Mouse (Mus musculus) kidney, embryonic 16.5 days (tissue): ENCODE data around the gene Nsmce4a. TPM values are rescaled to one million over a fixed set of nuclear protein-coding genes. Genes with fewer than 3 reads are reported as not detected.
"Not testable (repeated sequence)": the region's sequence is repeated elsewhere in the genome, so short reads cannot be mapped to it uniquely, and the experiment has no call there.

ENCODE experiments used
- ATAC-seq: fragments of 200-750 bp; cut with Nextera tagmentation; 2 replicates; pipeline ENCODE4 v1.8.0; 2017; ENCODE audit warnings: moderate TSS enrichment; ENCODE audit not compliant: low FRiP score, low TSS enrichment
- H3K27ac ChIP-seq: fragments of 300-500 bp; sonication (generic); 2 replicates; pipeline ENCODE4 v1.5.1; 2014; ENCODE audit warnings: low read length
- H3K27me3 ChIP-seq: fragments of 300-500 bp; sonication (generic); 2 replicates; pipeline ENCODE4 v1.6.1; 2014; ENCODE audit warnings: low read length, control low read depth, mixed read lengths; ENCODE audit not compliant: insufficient read depth
- H3K36me3 ChIP-seq: fragments of 300-500 bp; sonication (generic); 2 replicates; pipeline ENCODE4 v1.6.1; 2014; ENCODE audit warnings: low read length, control low read depth, mixed read lengths; ENCODE audit not compliant: insufficient read depth
- H3K4me1 ChIP-seq: fragments of 300-500 bp; sonication (generic); 2 replicates; pipeline ENCODE4 v1.6.1; 2014; ENCODE audit warnings: low read length, control low read depth, mixed read lengths; ENCODE audit not compliant: insufficient read depth
- H3K4me2 ChIP-seq: fragments of 300-500 bp; sonication (generic); replicated peaks from 2 replicates; pipeline ENCODE4 v1.6.1; 2014; ENCODE audit warnings: low read depth, low read length
- H3K4me3 ChIP-seq: fragments of 300-500 bp; sonication (generic); 2 replicates; pipeline ENCODE4 v1.5.1; 2014; ENCODE audit warnings: mild to moderate bottlenecking, low read length
- H3K9ac ChIP-seq: fragments of 300-500 bp; sonication (generic); replicated peaks from 2 replicates; pipeline ENCODE4 v1.6.1; 2014; ENCODE audit warnings: low read length
- H3K9me3 ChIP-seq: fragments of 300-500 bp; sonication (generic); 2 replicates; pipeline ENCODE4 v1.6.1; 2016; ENCODE audit warnings: low read length, control low read depth
- WGBS: fragments of 180-500 bp; shearing (Covaris S2); extraction: QIAGEN DNeasy Blood & Tissue Kit; methylation state at CpG from one replicate; pipeline ENCODE4 v1.1.7; 2014; 5-methylcytosine and 5-hydroxymethylcytosine counted together
- polyA plus RNA-seq: library from polyadenylated mRNA; unstranded; fragments of >200 nt; fragmentation: Nextera tagmentation; extraction: Ambion mirVana; gene quantifications from 2 replicates; pipeline ENCODE4 v1.2.1, GENCODE M21; 2015

Gene Nsmce4a
- polyA plus RNA-seq, 1 experiment from 2014 or later: 155 TPM

DNA sequence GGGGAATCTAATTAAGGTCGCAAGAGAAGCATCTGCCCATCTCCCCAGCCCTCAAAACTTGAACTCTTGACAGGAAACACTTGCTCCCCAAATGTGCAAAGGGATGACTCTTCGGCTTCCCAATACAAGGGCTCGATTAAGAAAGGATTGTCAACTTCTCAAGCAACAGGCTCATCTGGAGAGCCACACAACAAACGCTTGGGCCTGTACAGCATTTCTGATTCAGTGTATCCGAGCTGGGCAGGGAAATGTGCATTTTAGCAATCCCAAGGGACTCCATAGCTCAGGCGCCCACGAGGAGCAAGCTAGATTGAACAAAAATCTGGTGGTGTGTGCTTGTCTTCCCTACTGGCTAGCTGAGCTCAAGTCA is 26.5 kb downstream of the Nsmce4a start:
- H3K4me3 ChIP-seq: peak overlapping the region; percentile 92
- H3K36me3 ChIP-seq: peaks cover 34% of the 10 kb centered on the region
- H3K27ac ChIP-seq: peak overlapping the region; percentile 100
- no peaks in the 10 kb centered on the region for H3K9me3 ChIP-seq
- ATAC-seq: no peak
- WGBS: 2% methylated on average over 7 of the region's 7 CpGs
- peak overlapping the region; percentile 98 for H3K9ac ChIP-seq
- H3K4me2 ChIP-seq: peak overlapping the region; percentile 82
- peaks cover 11% of the 10 kb centered on the region for H3K4me1 ChIP-seq
- H3K27me3 ChIP-seq: no peaks in the 10 kb centered on the region

GRCm38 (mm10) chr7:130545893-130546292 is 27.0 kb downstream of the Nsmce4a start:
- Histone ChIP-seq H3K27me3 (no peaks in the 10 kb centered on the region), H3K9me3 (no peaks in the 10 kb centered on the region), H3K4me3 (peak overlapping the region; percentile 92), H3K36me3 (peaks cover 37% of the 10 kb centered on the region), H3K4me2 (peak overlapping the region; percentile 82), H3K9ac (peak overlapping the region; percentile 98), H3K4me1 (peaks cover 11% of the 10 kb centered on the region), H3K27ac (peak overlapping the region; percentile 100)
- 44% methylated on average over 3 of the region's 3 CpGs for WGBS
- no peak for ATAC-seq

DNA sequence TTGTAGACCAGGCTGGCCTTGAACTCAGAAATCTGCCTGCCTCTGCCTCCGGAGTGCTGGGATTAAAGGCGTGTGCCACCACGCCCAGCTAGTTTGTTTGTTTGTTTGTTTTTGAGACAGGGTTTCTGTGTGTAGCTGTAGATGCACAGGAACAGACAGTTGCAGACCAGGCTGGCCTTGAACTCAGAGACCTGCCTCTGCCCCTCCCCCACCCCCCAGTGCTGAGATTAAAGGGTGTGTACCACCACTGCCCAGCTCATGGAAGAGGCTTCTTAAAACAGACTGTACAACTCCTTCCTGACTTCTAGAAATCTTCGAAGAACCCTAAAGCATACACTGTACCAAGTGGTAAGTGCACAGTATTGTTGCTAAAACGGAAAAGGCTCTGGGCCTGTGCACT is 27.5 kb downstream of the Nsmce4a start:
- no peak for ATAC-seq
- no peaks in the 10 kb centered on the region for H3K27me3 ChIP-seq

DNA sequence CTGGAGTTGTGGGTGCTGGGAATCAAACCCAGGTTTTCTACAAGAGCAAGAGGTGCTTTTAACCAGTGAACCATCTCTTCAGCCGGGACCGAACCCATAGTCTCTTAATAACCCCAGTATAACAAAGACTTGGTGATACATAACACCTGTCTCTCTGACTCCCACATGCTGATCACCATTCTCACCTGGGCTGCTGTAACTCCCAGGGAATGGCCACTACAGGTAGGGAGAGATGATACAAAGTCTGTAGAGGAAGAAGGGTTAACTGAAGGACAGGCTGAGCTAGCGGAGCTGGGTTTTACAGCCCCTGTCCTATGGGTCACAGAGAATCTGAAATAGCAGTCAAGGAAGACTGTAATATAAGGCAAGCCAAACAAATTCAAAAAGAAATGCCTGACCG is 29.7 kb downstream of the Nsmce4a start:
- Histone ChIP-seq H3K4me3 (no peak overlapping the region), H3K4me1 (peaks cover 11% of the 10 kb centered on the region), H3K27me3 (no peaks in the 10 kb centered on the region), H3K9ac (no peak overlapping the region), H3K4me2 (no peak overlapping the region), H3K9me3 (no peaks in the 10 kb centered on the region), H3K27ac (no peak overlapping the region), H3K36me3 (peaks cover 57% of the 10 kb centered on the region)
- 84% methylated on average over 4 of the region's 4 CpGs for WGBS
- ATAC-seq: no peak

More for the DNA sequence above, 27.5 kb downstream of the Nsmce4a start:
- 92% methylated on average over 5 of the region's 5 CpGs for WGBS
- H3K4me2 ChIP-seq: peak overlapping the region; percentile 82
- no peak overlapping the region; the same call in 1 of the 2 replicates for H3K27ac ChIP-seq
- peaks cover 11% of the 10 kb centered on the region for H3K4me1 ChIP-seq
- peaks cover 38% of the 10 kb centered on the region for H3K36me3 ChIP-seq
- H3K4me3 ChIP-seq: peak overlapping the region; percentile 92
- H3K9ac ChIP-seq: peak overlapping the region; percentile 98; the same call in 1 of the 2 replicates
- H3K9me3 ChIP-seq: no peaks in the 10 kb centered on the region

DNA sequence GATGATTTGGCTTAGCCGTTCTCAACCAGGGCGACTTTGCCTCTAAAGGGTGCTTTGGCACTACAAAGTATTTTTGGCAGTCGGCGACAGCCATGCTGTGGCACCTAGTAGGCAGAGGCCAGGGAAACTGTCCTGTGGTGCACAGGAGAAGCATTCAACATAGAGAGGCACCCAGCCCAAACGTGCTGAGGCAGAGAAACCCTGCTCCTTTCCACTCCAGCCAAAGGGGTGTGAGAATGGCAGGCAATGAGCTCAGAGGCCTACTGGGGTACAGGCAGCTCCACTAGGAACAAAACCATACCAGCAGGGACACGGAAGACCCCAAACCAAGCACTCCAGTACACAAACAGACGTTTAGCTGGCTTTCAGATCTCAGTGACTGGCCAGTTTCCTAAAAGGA is 32.7 kb downstream of the Nsmce4a start:
- Histone ChIP-seq H3K27me3 (no peaks in the 10 kb centered on the region), H3K4me1 (no peaks in the 10 kb centered on the region; the same call in 1 of the 2 replicates), H3K9me3 (no peaks in the 10 kb centered on the region), H3K4me3 (no peak overlapping the region), H3K4me2 (no peak overlapping the region), H3K9ac (no peak overlapping the region), H3K27ac (no peak overlapping the region), H3K36me3 (peaks cover 79% of the 10 kb centered on the region)
- ATAC-seq: no peak
- WGBS: 95% methylated on average over 7 of the region's 7 CpGs

GRCm38 (mm10) chr7:130537068-130537467 is 35.9 kb downstream of the Nsmce4a start:
- Histone ChIP-seq H3K4me2 (no peak overlapping the region), H3K36me3 (peaks cover 71% of the 10 kb centered on the region), H3K4me1 (no peaks in the 10 kb centered on the region), H3K9me3 (no peaks in the 10 kb centered on the region), H3K27me3 (no peaks in the 10 kb centered on the region), H3K4me3 (no peak overlapping the region), H3K27ac (no peak overlapping the region), H3K9ac (no peak overlapping the region)
- 87% methylated on average over 4 of the region's 4 CpGs for WGBS
- ATAC-seq: no peak

DNA sequence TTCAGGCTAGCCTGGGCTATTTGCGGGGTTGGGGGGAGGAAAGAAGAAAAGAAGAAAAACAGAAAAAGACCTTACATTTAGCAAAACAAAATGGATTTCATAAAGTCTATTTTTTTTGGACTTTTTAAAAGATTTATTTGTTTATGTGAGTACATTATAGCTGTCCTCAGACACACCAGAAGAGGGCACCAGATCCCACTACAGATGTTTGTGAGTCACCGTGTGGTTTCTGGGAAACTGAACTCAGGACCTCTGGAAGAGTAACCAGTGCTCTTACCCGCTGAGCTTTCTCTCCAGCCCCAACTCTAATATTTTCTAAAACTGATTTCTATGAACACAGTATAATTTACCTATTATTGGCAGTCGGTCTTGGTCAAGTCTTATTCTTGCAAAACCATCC is 37.7 kb downstream of the Nsmce4a start:
- no peaks in the 10 kb centered on the region for H3K27me3 ChIP-seq
- no peak overlapping the region for H3K27ac ChIP-seq
- WGBS: 86% methylated on average over 4 of the region's 4 CpGs
- H3K4me2 ChIP-seq: no peak overlapping the region
- no peak for ATAC-seq
- H3K36me3 ChIP-seq: peaks cover 68% of the 10 kb centered on the region
- no peak overlapping the region for H3K9ac ChIP-seq
- no peaks in the 10 kb centered on the region for H3K9me3 ChIP-seq
- H3K4me1 ChIP-seq: no peaks in the 10 kb centered on the region
- H3K4me3 ChIP-seq: no peak overlapping the region

DNA sequence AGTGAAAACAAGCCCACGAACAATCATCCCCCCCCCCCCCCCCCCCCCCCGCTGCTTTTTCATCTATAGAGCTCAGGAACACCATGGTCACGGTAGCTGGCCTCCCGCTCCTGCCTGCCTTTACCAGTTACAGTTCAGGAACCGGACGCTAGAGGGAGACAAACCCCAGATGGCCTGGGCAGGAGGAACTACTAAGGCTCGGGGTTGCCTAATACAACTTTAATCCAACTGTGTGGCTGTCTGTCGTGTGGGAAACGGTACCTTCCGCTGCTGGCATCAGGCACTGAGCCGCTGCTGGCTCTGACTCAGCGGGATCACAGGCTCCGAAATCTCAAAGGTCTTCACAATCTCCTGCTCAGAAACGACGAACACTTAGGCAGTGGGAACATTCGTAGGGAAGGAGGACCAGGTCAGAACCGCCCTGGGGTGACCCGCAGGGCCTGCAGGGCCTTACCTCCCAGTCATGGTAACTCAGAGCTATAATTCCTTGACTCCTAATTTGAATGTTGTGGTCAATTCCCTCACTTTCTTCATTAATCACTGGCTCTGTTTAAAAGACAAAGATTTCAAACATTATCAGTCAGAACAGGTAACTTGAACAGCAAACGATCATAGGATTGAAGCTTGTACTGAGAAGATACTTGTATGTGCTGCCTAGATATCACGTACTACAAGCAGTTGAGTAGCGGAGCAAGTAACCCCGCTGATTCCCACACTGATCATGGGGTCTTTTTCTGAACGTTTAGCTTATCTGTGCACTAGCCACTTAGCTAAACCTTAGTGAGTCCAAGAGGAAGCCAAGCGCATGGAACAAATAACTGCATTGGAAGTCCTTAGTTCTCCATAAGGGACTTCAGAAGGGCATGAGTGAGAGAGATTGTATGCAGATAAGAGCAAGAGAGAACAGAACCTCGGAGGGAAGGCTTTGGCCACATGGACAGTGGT is 39.3 kb downstream of the Nsmce4a start:
- Histone ChIP-seq H3K9ac (no peak overlapping the region), H3K4me2 (no peak overlapping the region), H3K36me3 (peaks cover 60% of the 10 kb centered on the region), H3K27me3 (no peaks in the 10 kb centered on the region), H3K27ac (no peak overlapping the region), H3K4me3 (no peak overlapping the region), H3K4me1 (no peaks in the 10 kb centered on the region), H3K9me3 (no peaks in the 10 kb centered on the region)
- peak; percentile 65 for ATAC-seq
- 49% methylated on average over 24 of the region's 25 CpGs for WGBS

GRCm38 (mm10) chr7:130531138-130531537 is 41.8 kb downstream of the Nsmce4a start:
- H3K4me3 ChIP-seq, H3K4me2 ChIP-seq, H3K4me1 ChIP-seq, H3K9me3 ChIP-seq, H3K27ac ChIP-seq, ATAC-seq, H3K27me3 ChIP-seq, H3K9ac ChIP-seq: not testable (repeated sequence)
- peaks cover 40% of the 10 kb centered on the region for H3K36me3 ChIP-seq
- WGBS: 95% methylated on average over 12 of the region's 15 CpGs

GRCm38 (mm10) chr7:130527306-130527705 is 45.6 kb downstream of the Nsmce4a start:
- H3K9me3 ChIP-seq: no peaks in the 10 kb centered on the region
- 79% methylated on average over 9 of the region's 9 CpGs for WGBS
- no peaks in the 10 kb centered on the region for H3K4me1 ChIP-seq
- no peak for ATAC-seq
- no peaks in the 10 kb centered on the region for H3K27me3 ChIP-seq
- H3K9ac ChIP-seq: no peak overlapping the region
- no peak overlapping the region for H3K27ac ChIP-seq
- no peak overlapping the region for H3K4me2 ChIP-seq
- H3K36me3 ChIP-seq: peaks cover 15% of the 10 kb centered on the region
- H3K4me3 ChIP-seq: no peak overlapping the region
